Mouse (Mus musculus) hindbrain, postnatal 0 days (tissue): ENCODE measurements around the gene Tmem238. TPM values are rescaled to one million over a fixed set of nuclear protein-coding genes. Genes with fewer than 3 reads are reported as not detected.

Source experiments
- ATAC-seq: fragments of 200-750 bp; cut with Nextera tagmentation; 2 replicates; pipeline ENCODE4 v1.8.0; 2017; ENCODE audit warnings: mild to moderate bottlenecking, moderate TSS enrichment, moderate library complexity
- DNase-seq: peaks from one replicate; pipeline ENCODE4 v3.0.0-alpha.2; 2015; ENCODE audit warnings: low spot score
- H3K27ac ChIP-seq: fragments of 300-500 bp; sonication (generic); 2 replicates; pipeline ENCODE4 v1.5.1; 2014; ENCODE audit warnings: mild to moderate bottlenecking
- H3K27me3 ChIP-seq: fragments of 300-500 bp; sonication (generic); 2 replicates; pipeline ENCODE4 v1.6.1; 2014; ENCODE audit warnings: low read length, mixed read lengths; ENCODE audit not compliant: insufficient read depth
- H3K36me3 ChIP-seq: fragments of 300-500 bp; sonication (generic); 2 replicates; pipeline ENCODE4 v1.6.1; 2014; ENCODE audit warnings: low read length, mixed read lengths; ENCODE audit not compliant: insufficient read depth
- H3K4me1 ChIP-seq: fragments of 300-500 bp; sonication (generic); 2 replicates; pipeline ENCODE4 v1.6.1; 2014; ENCODE audit warnings: antibody characterized with exemption, low read length, mixed read lengths; ENCODE audit not compliant: insufficient read depth
- H3K4me2 ChIP-seq: fragments of 300-500 bp; sonication (generic); 2 replicates; pipeline ENCODE4 v1.6.1; 2014; ENCODE audit warnings: low read depth, mild to moderate bottlenecking, low read length, moderate library complexity, mixed read lengths
- H3K4me3 ChIP-seq: fragments of 300-500 bp; sonication (generic); 2 replicates; pipeline ENCODE4 v1.5.1; 2014; ENCODE audit warnings: low read length
- H3K9ac ChIP-seq: fragments of 300-500 bp; sonication (generic); replicated peaks from 2 replicates; pipeline ENCODE4 v1.6.1; 2014; ENCODE audit warnings: mild to moderate bottlenecking, low read length, moderate library complexity, mixed read lengths
- H3K9me3 ChIP-seq: fragments of 300-500 bp; sonication (generic); 2 replicates; pipeline ENCODE4 v1.6.1; 2016; ENCODE audit warnings: low read length, mixed read lengths
- CTCF ChIP-seq: IDR thresholded peaks from 2 replicates; pipeline ENCODE4 v1.5.1; 2016; ENCODE audit warnings: antibody characterized with exemption, control low read depth, low read depth
- WGBS: fragments of 180-500 bp; shearing (Covaris S2); extraction: QIAGEN DNeasy Blood & Tissue Kit; methylation state at CpG from one replicate; pipeline ENCODE4 v1.1.7; 2014; 5-methylcytosine and 5-hydroxymethylcytosine counted together
- polyA plus RNA-seq: library from polyadenylated mRNA; unstranded; fragments of >200 nt; fragmentation: Nextera tagmentation; extraction: Ambion mirVana; gene quantifications from 2 replicates; pipeline ENCODE4 v1.2.1, GENCODE M21; 2015
- total RNA-seq: library from RNA; depleted of rRNA; stranded (reverse); fragments of >200 nt; gene quantifications from 2 replicates; pipeline ENCODE4 v1.2.3, GENCODE M21; 2014

The Tmem238 gene
- total and polyA plus RNA-seq, 2 experiments from 2014 or later, result 13.7 to 18.2 TPM

DNA sequence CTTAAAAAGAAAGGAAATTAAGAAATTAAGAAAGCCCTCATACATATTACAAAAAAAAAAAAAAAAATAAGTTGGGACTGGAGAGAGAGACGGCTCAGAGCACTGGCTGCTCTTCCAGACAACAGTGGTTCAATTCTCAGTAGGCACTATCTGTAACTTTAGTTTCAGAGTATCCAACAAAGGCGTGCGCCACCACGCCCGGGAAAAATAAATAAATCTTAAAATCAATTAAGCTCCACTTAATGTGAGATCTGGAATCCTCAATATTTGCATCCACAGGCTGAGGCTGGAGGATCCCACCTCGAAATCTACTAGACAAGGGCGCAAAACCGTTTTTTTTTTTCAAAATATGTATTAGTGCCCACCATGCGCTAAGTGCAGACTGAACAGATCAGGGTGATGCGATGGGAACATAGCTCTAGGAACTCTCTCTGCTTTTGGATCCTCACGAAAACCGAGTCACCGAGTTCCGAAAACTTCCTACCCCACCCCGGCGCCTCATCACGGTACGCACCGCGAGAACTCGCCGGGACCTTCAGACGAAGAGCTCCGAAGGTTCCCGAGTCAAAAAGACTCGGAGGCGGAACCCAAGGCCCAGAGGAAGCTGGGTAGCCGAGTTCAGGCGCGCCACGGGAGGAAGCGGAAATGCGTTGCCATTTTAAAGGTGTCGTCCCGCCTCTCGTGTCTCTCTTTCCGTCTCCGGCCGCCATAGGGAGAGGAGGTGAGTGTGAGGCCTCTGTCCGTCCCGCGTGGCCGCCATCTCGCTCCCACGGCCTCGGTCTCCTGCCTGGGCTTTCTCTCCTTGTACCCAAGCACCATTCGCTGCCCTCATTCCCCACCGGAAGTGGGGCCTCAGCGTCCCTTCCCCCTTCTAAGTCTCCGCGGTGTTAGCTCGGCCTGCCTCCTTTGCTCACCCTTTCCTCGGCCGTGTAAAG, 3.1 kb upstream of the Tmem238 start, which contains the start of gene Rpl28:
Rpl28 (plus strand) TSS at position 597 of the 935 bp plus-strand sequence.
- 2% methylated on average over 54 of the region's 54 CpGs for WGBS
- H3K27ac ChIP-seq, result peak within 1 kb of the TSS; percentile 92
- H3K27me3 ChIP-seq, result no peaks in the 10 kb centered on the region
- peaks cover 3% of the 10 kb centered on the region; the same call in 1 of the 2 replicates for H3K4me1 ChIP-seq
- peak within 1 kb of the TSS; percentile 92 for H3K9ac ChIP-seq
- peak within 1 kb of the TSS; percentile 77 for H3K4me2 ChIP-seq
- peaks cover 25% of the 10 kb centered on the region for H3K36me3 ChIP-seq
- peak; percentile 99 for DNase-seq
- no peak for TF ChIP-seq CTCF
- peak within 1 kb of the TSS; percentile 84 for H3K4me3 ChIP-seq
- H3K9me3 ChIP-seq, result no peaks in the 10 kb centered on the region
- ATAC-seq, result peak; percentile 93

DNA sequence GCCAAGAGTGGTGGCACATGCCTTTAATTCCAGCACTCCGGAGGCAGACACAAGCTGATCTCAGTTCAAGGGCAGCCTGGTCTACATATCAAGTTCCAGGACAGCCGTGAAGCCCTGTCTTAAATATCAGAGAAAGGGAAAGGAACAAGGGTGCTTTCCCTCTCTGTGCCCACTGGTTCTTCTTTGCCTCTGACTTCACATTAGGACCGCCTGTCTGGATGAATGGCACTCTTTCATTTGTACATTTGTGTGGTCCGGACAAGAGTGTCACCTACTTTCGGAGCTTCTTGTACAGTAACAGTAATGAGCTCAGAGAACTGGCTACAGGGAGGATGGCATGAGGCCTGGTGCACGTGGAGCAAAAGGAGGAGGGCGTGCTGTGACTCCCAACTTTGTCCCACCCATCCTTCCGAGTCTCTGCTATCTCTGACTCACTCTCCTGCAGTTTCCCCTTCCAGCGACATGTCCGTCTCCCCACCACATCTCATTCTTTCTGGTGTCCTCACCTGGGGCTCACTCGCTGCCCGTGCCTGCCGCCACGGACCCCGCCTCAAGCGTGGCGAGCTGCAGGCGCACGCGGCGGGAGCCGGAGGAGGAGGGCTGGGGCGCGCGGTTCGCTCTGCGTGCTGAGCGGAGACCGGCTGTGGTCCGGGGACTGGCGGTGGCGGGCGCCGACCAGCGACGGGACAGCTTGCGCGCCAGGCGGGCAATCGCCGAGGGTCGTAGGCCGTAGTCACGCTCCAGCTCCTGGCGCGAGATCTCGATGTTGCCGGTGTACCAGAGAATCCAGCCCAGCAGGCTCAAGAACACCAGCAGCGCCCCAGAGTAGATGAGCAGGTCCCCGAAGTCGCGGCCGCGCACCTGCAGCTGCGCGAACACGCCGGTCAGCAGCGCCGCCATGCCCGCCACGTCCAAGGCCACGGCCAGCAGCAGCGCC, 689 bp downstream of the Tmem238 start:
- Histone ChIP-seq H3K27ac (peak overlapping the region; percentile 80), H3K27me3 (no peaks in the 10 kb centered on the region), H3K4me2 (peak overlapping the region; percentile 89), H3K4me3 (peak overlapping the region; percentile 49), H3K9me3 (no peaks in the 10 kb centered on the region), H3K36me3 (no peaks in the 10 kb centered on the region), H3K9ac (peak overlapping the region; percentile 63), H3K4me1 (peaks cover 1% of the 10 kb centered on the region; the same call in 1 of the 2 replicates)
- TF ChIP-seq CTCF, result 0 out of 2 replicates have a peak, but pooled peaks have one; percentile 15
- peak; percentile 70 for DNase-seq
- peak; percentile 48 for ATAC-seq
- WGBS, result 4% methylated on average over 57 of the region's 64 CpGs

DNA sequence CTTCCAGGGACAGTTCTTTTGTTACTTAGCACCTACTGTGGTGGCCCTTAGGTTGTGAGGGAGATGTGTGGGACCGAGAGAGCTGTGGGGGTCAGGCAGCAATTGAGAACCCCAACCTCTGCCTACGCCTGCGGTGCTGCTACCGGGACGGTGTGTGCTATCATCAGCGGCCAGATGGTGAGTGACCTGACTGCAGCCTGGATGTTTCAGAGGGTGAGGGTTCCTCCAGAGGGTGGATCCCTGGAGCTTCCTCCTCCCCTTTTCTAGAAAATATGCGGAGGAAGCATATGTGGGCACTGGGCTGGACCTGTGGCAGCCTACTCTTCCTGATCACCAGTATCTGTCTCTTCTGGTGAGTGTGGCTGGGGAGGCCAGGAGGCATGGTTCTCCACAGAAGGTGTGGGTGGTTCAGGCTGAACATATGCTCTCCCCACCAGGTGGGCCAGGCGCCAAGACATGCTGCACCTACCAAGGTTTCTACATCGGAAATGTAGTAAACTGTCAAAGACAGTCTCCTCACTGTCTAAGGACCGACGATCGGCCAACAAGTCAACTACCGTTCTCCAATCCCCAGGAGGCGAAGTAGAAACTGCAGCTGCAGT, 5.7 kb downstream of the Tmem238 start:
- no peak for ATAC-seq
- 83% methylated on average over 14 of the region's 14 CpGs for WGBS
- H3K27ac ChIP-seq, result no peak overlapping the region

DNA sequence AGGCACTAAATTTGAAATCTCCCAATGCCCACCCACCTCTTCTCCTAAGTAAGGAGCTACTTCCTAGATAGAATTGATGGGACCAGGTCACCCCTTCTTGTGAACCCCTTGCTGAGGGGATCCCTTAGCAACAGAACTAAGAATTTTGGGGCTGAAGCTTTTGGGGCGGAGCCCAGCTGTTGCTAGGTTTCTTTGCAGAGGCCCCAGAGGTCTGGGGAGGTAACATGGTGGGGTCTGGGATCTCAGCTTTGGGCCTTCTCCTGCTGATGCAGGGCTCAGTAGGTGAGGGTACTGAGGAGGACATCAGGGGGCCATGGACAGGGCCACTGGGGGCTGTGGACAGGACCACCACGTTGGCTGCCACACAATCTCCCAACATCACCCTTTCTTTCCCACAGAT, 6.7 kb downstream of the Tmem238 start, which contains the start of the genes Il11 and Tmem190:
Il11 (minus strand) TSS at position 101 of the 400 bp plus-strand sequence.
Tmem190 (plus strand) TSS at position 179 of the 400 bp plus-strand sequence.
- TF ChIP-seq CTCF, result no peak
- WGBS, result 81% methylated on average over 2 of the region's 2 CpGs
- H3K4me1 ChIP-seq, result no peaks in the 10 kb centered on the region
- ATAC-seq (no peak), DNase-seq (no peak)
- no peaks in the 10 kb centered on the region for H3K36me3 ChIP-seq
- H3K27ac ChIP-seq, result no peak within 1 kb of the TSS
- no peak within 1 kb of the TSS for H3K4me3 ChIP-seq
- H3K9me3 ChIP-seq, result no peaks in the 10 kb centered on the region
- no peak within 1 kb of the TSS for H3K9ac ChIP-seq
- no peak within 1 kb of the TSS for H3K4me2 ChIP-seq
- peaks cover 9% of the 10 kb centered on the region; the same call in 1 of the 2 replicates for H3K27me3 ChIP-seq

More for the DNA sequence above, 5.7 kb downstream of the Tmem238 start:
- TF ChIP-seq CTCF, result no peak
- H3K9ac ChIP-seq, result no peak overlapping the region
- H3K4me1 ChIP-seq, result no peaks in the 10 kb centered on the region
- H3K4me3 ChIP-seq, result no peak overlapping the region
- no peaks in the 10 kb centered on the region for H3K27me3 ChIP-seq
- DNase-seq, result no peak
- no peaks in the 10 kb centered on the region for H3K9me3 ChIP-seq
- no peak overlapping the region for H3K4me2 ChIP-seq
- no peaks in the 10 kb centered on the region for H3K36me3 ChIP-seq

DNA sequence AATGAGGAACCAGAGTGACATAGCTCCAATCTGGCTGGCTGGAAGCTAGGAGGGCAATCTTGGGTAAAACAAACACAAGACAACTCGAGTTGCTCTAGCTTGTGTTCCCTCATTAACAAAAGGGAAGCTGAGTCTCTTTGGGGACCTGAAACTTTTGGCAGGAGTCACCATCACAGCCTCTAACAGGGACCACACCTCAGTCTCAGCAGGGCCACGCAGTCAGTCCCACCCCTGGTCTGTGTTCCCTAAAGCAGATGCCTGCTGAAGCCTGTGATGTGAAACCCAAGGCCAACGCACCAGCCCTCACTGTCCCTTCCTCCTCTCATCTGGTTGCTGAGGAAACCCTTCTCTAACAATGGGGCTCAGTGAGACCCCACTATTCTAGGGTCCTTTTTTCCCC, 7.3 kb downstream of the Tmem238 start:
- DNase-seq (no peak), ATAC-seq (no peak)
- H3K4me3 ChIP-seq, result no peak overlapping the region
- no peak overlapping the region for H3K4me2 ChIP-seq
- H3K36me3 ChIP-seq, result no peaks in the 10 kb centered on the region
- H3K9ac ChIP-seq, result no peak overlapping the region
- TF ChIP-seq CTCF, result no peak
- whole genome bisulfite sequencing, result 57% methylated on average over 3 of the region's 3 CpGs
- H3K27ac ChIP-seq, result no peak overlapping the region
- H3K9me3 ChIP-seq, result no peaks in the 10 kb centered on the region
- 0 out of 2 replicates have a peak, but pooled peaks cover 1% of the 10 kb centered on the region for H3K4me1 ChIP-seq
- peaks cover 15% of the 10 kb centered on the region; the same call in 1 of the 2 replicates for H3K27me3 ChIP-seq

DNA sequence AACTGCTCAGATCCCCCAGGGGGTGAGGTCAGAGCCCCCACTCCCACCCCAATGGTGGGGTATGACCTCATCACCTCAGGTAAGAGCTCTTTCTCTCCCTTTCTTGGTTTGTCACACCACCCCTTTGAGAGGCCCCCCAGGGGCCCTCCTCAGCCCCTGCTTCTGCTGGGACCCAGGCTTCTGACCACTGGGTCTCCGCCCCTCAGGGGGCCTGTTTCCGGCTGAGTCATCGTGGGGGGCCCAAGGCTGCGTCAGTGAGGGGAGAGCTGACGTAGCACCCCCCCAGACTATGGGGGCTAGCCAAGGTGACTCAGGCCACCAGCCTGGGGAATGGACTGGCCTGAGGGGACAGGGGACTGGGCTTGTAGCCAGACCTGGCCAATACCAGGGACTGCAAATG, 9.5 kb downstream of the Tmem238 start:
- TF ChIP-seq CTCF, result no peak

More for the DNA sequence above, 9.5 kb downstream of the Tmem238 start:
- Histone ChIP-seq H3K9me3 (no peaks in the 10 kb centered on the region), H3K27me3 (peaks cover 34% of the 10 kb centered on the region), H3K36me3 (no peaks in the 10 kb centered on the region), H3K4me3 (no peak overlapping the region), H3K4me2 (no peak overlapping the region), H3K27ac (no peak overlapping the region), H3K4me1 (0 out of 2 replicates have a peak, but pooled peaks cover 3% of the 10 kb centered on the region), H3K9ac (no peak overlapping the region)
- DNase-seq (no peak), ATAC-seq (no peak)
- WGBS, result 33% methylated on average over 5 of the region's 5 CpGs
